Mouse (Mus musculus): Measurements from ENCODE around the gene S100a5. TPM values are rescaled to one million over a fixed set of nuclear protein-coding genes. Genes with fewer than 3 reads are reported as not detected.

The S100a5 gene
- polyA plus RNA-seq, 1 experiment from 2014 or later, result not detected

DNA sequence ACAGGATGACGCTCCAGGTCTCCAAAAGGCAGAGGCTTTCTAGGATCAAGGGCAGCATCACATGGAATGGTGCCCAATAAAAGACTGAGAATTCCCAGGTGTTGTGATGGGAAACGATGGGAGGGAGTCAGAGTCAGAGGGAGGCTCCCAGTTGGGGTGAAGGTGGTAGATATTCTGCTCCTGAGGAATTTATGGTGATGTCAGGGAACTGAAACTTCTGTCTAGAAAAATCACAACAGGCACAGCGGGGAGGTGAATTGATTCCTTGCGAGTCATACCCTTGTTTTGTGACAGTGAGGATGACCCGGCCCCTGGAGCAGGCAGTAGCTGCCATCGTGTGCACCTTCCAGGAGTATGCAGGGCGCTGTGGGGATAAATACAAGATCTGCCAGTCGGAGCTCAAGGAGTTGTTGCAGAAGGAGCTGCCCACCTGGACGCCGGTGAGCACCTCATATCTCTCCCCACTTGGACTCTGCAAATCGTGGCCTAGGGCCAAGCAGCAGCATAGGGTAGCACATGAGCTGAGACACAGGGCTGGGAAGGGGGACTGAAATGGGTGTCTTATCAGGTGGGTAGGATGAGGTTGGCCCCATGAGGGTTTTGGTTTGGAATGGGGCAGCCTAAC is 6.7 kb upstream of the S100a5 start, which contains the start of gene Gm42674:
Gene Gm42674, plus strand, starts transcription at position 419 of the 625 bp plus-strand sequence.
- no peaks in the 10 kb centered on the region for H3K27me3 ChIP-seq (replicated peaks)
- H3K4me2 ChIP-seq (replicated peaks), result no peak within 1 kb of the TSS
- H3K4me1 ChIP-seq, result 0 out of 2 replicates have a peak, but pooled peaks cover 7% of the 10 kb centered on the region
- no peak within 1 kb of the TSS for H3K9ac ChIP-seq
- WGBS, result 85% methylated on average over 11 of the region's 11 CpGs
- no peak for ATAC-seq (ENCODE audit: low FRiP score, low read depth)
- no peaks in the 10 kb centered on the region for H3K9me3 ChIP-seq
- H3K4me3 ChIP-seq, result no peak within 1 kb of the TSS
- H3K27ac ChIP-seq, result no peak within 1 kb of the TSS
- H3K36me3 ChIP-seq, result no peaks in the 10 kb centered on the region

DNA sequence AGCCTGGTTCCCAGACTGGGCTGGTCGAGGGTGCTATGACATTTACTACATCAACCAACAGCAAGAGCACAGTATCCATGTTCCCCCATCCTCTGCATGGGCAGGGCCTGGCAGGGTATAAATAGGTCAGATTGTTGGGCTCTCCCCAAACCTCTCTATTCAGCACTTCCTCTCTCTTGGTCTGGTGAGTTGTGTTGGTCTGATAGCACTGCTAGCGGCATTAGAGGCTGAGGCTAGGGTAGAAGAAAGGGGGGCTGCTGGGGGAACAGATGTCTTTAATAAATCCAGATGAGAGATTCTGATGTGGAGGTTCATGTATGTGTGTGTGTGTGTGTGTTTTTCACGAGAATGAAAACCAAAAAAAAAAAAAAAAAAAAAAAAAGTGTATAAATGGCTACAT is 4.7 kb upstream of the S100a5 start, which contains the start of gene S100a4:
Gene S100a4, plus strand, starts transcription at position 149 of the 400 bp plus-strand sequence.
- Histone ChIP-seq H3K9ac (no peak within 1 kb of the TSS), H3K9me3 (no peaks in the 10 kb centered on the region), H3K4me3 (no peak within 1 kb of the TSS), H3K36me3 (no peaks in the 10 kb centered on the region), H3K4me2 (replicated peaks) (no peak within 1 kb of the TSS), H3K4me1 (0 out of 2 replicates have a peak, but pooled peaks cover 7% of the 10 kb centered on the region), H3K27ac (no peak within 1 kb of the TSS), H3K27me3 (replicated peaks) (no peaks in the 10 kb centered on the region)
- ATAC-seq (ENCODE audit: low FRiP score, low read depth), result no peak
- 68% methylated on average over 3 of the region's 3 CpGs for WGBS

DNA sequence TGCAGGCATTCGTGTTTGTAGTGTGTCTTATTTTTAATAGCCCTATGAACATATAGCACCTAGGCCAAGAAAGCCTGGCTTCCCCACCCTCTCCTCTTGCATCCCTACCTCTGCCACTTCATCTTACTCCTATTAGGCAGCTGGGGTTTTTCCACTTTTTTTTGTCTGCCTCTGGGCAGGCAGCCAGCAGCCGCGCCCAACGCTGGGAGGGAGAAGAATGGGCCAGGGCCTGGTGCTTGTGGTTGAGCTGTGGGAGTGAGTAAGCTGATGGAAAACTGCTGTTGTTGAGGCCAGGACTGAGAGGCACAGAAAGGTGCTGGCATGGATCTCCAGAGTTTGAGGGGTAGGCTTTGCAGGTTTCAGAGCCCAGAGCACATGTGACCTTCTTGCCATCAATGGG is 3.9 kb upstream of the S100a5 start:
- Histone ChIP-seq H3K4me1 (0 out of 2 replicates have a peak, but pooled peaks cover 7% of the 10 kb centered on the region), H3K4me3 (no peak overlapping the region), H3K9me3 (no peaks in the 10 kb centered on the region), H3K36me3 (no peaks in the 10 kb centered on the region), H3K27ac (no peak overlapping the region), H3K27me3 (replicated peaks) (no peaks in the 10 kb centered on the region), H3K4me2 (replicated peaks) (no peak overlapping the region), H3K9ac (no peak overlapping the region)
- WGBS, result 79% methylated on average over 4 of the region's 4 CpGs
- ATAC-seq (ENCODE audit: low FRiP score, low read depth), result no peak

DNA sequence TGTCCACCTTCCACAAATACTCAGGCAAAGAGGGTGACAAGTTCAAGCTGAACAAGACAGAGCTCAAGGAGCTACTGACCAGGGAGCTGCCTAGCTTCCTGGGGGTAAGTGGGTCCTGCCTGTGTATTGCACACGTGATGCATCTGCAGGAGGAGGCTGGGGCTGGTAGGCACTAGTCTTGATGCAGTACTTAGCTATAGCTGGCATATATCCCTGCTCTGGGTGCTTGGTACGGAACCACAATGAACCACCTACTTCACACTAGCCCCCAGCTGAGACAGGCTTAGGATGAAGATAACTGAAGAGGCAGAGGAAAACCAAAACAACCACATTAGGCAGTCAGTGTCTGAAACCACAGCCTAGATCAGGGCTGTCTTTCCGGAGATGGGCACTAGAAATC is 3.3 kb upstream of the S100a5 start:
- H3K36me3 ChIP-seq, result no peaks in the 10 kb centered on the region
- H3K4me2 ChIP-seq (replicated peaks), result no peak overlapping the region
- no peaks in the 10 kb centered on the region for H3K9me3 ChIP-seq
- 0 out of 2 replicates have a peak, but pooled peaks cover 7% of the 10 kb centered on the region for H3K4me1 ChIP-seq
- H3K27me3 ChIP-seq (replicated peaks), result no peaks in the 10 kb centered on the region
- 83% methylated on average over 3 of the region's 3 CpGs for WGBS
- no peak overlapping the region for H3K27ac ChIP-seq
- H3K9ac ChIP-seq, result no peak overlapping the region
- ATAC-seq (ENCODE audit: low FRiP score, low read depth), result no peak
- H3K4me3 ChIP-seq, result no peak overlapping the region

DNA sequence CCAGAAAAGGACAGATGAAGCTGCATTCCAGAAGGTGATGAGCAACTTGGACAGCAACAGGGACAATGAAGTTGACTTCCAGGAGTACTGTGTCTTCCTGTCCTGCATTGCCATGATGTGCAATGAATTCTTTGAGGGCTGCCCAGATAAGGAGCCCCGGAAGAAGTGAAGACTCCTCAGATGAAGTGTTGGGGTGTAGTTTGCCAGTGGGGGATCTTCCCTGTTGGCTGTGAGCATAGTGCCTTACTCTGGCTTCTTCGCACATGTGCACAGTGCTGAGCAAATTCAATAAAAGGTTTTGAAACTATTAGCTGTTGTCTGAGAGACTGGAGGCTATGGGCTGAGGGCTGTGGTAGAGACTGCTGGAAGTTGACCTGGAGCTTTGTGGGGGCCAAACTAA is 2.6 kb upstream of the S100a5 start:
- Histone ChIP-seq H3K27me3 (replicated peaks) (no peaks in the 10 kb centered on the region), H3K4me3 (no peak overlapping the region), H3K9me3 (no peaks in the 10 kb centered on the region), H3K4me2 (replicated peaks) (no peak overlapping the region), H3K36me3 (no peaks in the 10 kb centered on the region), H3K27ac (no peak overlapping the region), H3K4me1 (0 out of 2 replicates have a peak, but pooled peaks cover 7% of the 10 kb centered on the region), H3K9ac (no peak overlapping the region)
- WGBS, result 89% methylated on average over 2 of the region's 2 CpGs
- ATAC-seq (ENCODE audit: low FRiP score, low read depth), result no peak

DNA sequence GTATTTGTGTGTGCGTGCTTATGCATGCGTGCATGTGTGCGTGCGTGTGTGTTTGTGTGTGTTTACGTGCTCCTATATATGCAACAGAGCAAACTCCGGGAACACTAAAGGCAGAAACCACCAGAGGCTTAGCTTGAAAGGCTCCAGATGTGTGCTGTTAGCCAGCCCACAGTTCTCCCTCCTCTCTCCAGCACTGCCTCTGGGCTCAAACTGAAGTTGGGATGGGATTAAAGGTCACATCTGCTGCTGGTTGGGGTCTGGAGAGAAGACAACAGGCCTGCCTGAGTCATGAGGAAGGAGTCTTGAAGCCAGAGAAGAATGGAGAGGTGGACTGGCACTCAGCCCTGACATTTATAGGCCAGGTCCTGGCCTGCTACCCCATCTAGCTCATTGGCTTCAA is 2.1 kb upstream of the S100a5 start:
- no peaks in the 10 kb centered on the region for H3K36me3 ChIP-seq
- H3K9me3 ChIP-seq, result no peaks in the 10 kb centered on the region
- no peak overlapping the region for H3K9ac ChIP-seq
- H3K4me2 ChIP-seq (replicated peaks), result no peak overlapping the region
- 0 out of 2 replicates have a peak, but pooled peaks cover 7% of the 10 kb centered on the region for H3K4me1 ChIP-seq
- no peaks in the 10 kb centered on the region for H3K27me3 ChIP-seq (replicated peaks)
- ATAC-seq (ENCODE audit: low FRiP score, low read depth), result no peak
- no peak overlapping the region for H3K27ac ChIP-seq
- no peak overlapping the region for H3K4me3 ChIP-seq
- WGBS, result 89% methylated on average over 6 of the region's 6 CpGs

DNA sequence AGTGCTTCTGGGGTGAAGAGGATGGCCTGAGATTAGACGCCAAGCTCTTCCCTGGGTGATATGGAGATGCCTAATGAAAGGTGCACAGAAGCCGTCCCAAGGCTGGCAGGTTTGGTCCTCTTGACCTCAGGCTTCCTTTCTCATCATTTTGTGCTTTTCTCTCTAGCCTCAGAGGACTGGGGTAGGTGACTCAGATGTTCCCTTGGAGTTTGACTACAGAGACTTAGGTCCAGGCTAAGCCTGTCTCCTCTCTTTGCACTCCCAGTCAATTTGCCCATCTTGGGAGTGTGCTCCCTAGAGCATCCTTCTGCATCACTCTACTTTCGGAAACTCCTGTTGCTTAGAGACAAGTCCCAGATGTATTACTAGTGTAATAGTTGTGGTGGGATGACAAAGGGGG is 962 bp upstream of the S100a5 start:
- Histone ChIP-seq H3K27me3 (replicated peaks) (no peaks in the 10 kb centered on the region), H3K4me3 (no peak overlapping the region), H3K36me3 (no peaks in the 10 kb centered on the region), H3K4me1 (0 out of 2 replicates have a peak, but pooled peaks cover 7% of the 10 kb centered on the region), H3K27ac (no peak overlapping the region), H3K9me3 (no peaks in the 10 kb centered on the region), H3K9ac (no peak overlapping the region), H3K4me2 (replicated peaks) (no peak overlapping the region)
- no peak for ATAC-seq (ENCODE audit: low FRiP score, low read depth)
- WGBS, result 86% methylated on average over 3 of the region's 3 CpGs

DNA sequence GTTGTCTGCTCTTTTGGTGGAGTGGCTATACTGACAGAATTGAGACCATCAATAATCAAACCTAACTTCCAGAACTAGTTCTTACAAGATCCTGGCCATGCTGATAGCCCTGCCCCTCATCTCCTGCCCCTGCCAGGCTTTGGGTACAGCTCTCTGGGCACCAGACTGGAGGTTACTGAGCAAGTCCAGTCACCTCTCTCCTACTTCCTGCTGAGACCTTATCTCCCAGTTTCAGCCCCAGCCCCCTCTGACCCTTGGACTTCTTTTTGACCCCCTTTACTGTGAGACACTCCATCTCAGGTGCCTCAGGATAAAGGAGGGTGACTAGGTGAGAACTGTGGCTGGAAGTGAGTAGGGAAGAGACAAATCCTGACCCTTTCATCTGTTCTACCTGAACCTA is 779 bp downstream of the S100a5 start:
- no peak for ATAC-seq (ENCODE audit: low FRiP score, low read depth)
- H3K9me3 ChIP-seq, result no peaks in the 10 kb centered on the region
- no peaks in the 10 kb centered on the region for H3K36me3 ChIP-seq
- no peak overlapping the region for H3K27ac ChIP-seq
- H3K4me2 ChIP-seq (replicated peaks), result no peak overlapping the region
- H3K9ac ChIP-seq, result no peak overlapping the region
- H3K4me1 ChIP-seq, result 0 out of 2 replicates have a peak, but pooled peaks cover 15% of the 10 kb centered on the region
- no peak overlapping the region for H3K4me3 ChIP-seq
- H3K27me3 ChIP-seq (replicated peaks), result peaks cover 8% of the 10 kb centered on the region; the same call in 1 of the 2 replicates

DNA sequence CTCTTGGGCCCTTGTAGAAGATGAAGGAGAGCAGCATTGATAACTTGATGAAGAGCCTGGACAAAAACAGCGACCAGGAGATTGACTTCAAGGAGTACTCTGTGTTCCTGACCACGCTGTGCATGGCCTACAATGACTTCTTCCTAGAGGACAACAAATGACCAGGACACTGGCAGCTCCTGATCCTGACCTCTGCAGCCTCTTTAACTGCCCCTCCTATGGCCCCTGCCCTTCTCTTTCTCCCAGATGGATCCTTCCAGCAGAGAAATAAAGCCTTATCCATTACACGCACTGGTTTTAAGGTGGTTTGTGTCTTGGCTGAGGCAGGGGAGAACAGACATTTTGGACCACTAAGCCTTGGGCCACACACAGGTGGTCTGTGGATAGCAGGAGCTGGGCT is 3.2 kb downstream of the S100a5 start:
- H3K27ac ChIP-seq, result no peak overlapping the region
- H3K9ac ChIP-seq, result no peak overlapping the region
- no peaks in the 10 kb centered on the region for H3K36me3 ChIP-seq
- 0 out of 2 replicates have a peak, but pooled peaks cover 9% of the 10 kb centered on the region for H3K4me1 ChIP-seq
- no peak overlapping the region for H3K4me2 ChIP-seq (replicated peaks)
- no peak for ATAC-seq (ENCODE audit: low FRiP score, low read depth)
- H3K27me3 ChIP-seq (replicated peaks), result peaks cover 8% of the 10 kb centered on the region; the same call in 1 of the 2 replicates
- no peak overlapping the region for H3K4me3 ChIP-seq
- no peaks in the 10 kb centered on the region for H3K9me3 ChIP-seq
- 86% methylated on average over 3 of the region's 3 CpGs for WGBS

DNA sequence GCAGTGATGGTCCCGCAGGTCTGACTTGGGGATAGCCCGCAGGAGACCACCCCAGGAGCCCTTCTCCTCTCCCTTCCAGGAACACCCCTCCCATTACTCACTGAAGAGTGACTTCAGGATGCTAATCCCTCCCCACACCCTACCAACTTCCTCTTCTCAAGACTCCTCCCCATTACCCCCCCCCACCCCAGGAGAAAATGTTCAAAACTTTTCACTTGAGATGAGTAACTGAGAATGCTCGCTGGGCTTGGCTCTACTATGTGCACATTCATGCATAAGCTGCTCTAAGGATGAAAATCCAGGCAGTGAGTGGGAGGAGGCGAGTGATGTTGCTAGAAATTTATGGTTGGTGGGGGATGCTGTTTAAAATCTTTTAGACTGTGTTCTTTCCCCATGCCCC is 3.7 kb downstream of the S100a5 start:
- H3K4me3 ChIP-seq, result no peak overlapping the region
- no peaks in the 10 kb centered on the region for H3K9me3 ChIP-seq
- H3K36me3 ChIP-seq, result no peaks in the 10 kb centered on the region
- ATAC-seq (ENCODE audit: low FRiP score, low read depth), result no peak
- H3K9ac ChIP-seq, result no peak overlapping the region
- H3K4me1 ChIP-seq, result 0 out of 2 replicates have a peak, but pooled peaks cover 9% of the 10 kb centered on the region
- no peak overlapping the region for H3K27ac ChIP-seq
- peaks cover 8% of the 10 kb centered on the region; the same call in 1 of the 2 replicates for H3K27me3 ChIP-seq (replicated peaks)
- WGBS, result 64% methylated on average over 4 of the region's 4 CpGs
- no peak overlapping the region for H3K4me2 ChIP-seq (replicated peaks)

DNA sequence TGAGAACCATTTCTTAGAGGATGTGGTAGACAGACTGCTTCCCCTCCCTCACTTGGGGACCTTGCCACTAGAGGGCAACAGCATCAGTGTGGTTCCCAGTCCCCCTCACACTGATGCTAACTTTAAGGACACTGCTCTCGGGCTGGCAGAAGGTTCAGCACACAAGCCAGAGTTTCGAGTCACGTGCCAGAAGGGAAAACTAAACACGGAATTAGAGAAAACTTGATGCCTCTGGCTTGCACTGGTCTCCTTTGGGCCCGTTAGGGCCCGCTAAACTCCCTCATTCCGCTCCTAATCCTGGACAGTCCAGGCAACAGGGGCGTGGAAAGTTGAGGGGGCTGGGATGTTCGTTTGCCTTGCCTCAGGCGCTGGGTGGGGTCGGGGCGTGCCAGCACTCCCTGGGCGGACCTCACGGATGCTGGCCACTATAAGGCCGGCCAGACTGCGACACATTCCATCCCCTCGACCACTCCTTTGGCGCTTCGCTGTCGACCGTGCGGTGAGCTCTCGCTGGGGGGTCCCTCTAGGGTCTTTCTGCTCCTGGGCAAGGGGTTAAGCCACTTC is 4.5 kb downstream of the S100a5 start, which contains the start of gene S100a6:
Gene S100a6, plus strand, starts transcription at position 155 of the 564 bp plus-strand sequence.
- 0 out of 2 replicates have a peak, but pooled peaks cover 9% of the 10 kb centered on the region for H3K4me1 ChIP-seq
- peak within 1 kb of the TSS; percentile 73 for H3K4me2 ChIP-seq (replicated peaks)
- peak; percentile 72 for ATAC-seq (ENCODE audit: low FRiP score, low read depth)
- H3K27me3 ChIP-seq (replicated peaks), result peaks cover 8% of the 10 kb centered on the region; the same call in 1 of the 2 replicates
- H3K27ac ChIP-seq, result no peak within 1 kb of the TSS
- H3K36me3 ChIP-seq, result no peaks in the 10 kb centered on the region
- 1% methylated on average over 23 of the region's 23 CpGs for WGBS
- peak within 1 kb of the TSS; percentile 31 for H3K4me3 ChIP-seq
- no peaks in the 10 kb centered on the region for H3K9me3 ChIP-seq
- peak within 1 kb of the TSS; percentile 45; the same call in 1 of the 2 replicates for H3K9ac ChIP-seq

DNA sequence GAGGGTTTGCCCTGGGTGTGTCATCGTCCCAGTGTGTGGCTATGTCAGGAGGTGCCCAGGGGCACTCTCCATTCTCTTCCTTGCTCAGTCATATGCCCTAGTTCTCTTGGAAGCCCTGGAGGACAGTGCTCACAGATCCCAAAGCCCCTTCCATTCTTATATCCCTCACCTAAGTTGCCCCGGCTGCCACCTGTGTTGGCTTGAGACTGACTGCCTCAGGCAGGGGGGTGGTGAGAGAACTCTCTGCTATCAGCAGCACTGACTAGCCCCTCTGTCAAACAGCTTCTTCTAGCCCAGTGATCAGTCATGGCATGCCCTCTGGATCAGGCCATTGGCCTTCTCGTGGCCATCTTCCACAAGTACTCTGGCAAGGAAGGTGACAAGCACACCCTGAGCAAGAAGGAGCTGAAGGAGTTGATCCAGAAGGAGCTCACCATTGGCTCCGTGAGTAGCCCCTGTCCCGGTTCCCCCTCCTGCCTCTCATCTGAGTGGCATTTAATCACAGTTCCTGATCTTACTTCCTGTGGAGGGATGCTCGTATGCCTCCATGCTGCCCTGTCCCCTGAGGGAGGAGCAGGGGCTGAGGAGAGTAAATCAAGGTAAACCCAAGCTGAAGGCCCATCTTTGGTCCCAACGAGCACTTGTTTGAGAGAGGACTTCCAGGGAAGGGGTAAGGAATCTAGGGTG is 5.3 kb downstream of the S100a5 start:
- H3K4me2 ChIP-seq (replicated peaks), result peak overlapping the region; percentile 73
- 68% methylated on average over 7 of the region's 7 CpGs for WGBS
- 0 out of 2 replicates have a peak, but pooled peaks cover 9% of the 10 kb centered on the region for H3K4me1 ChIP-seq
- H3K4me3 ChIP-seq, result no peak overlapping the region
- no peak overlapping the region for H3K27ac ChIP-seq
- peaks cover 8% of the 10 kb centered on the region; the same call in 1 of the 2 replicates for H3K27me3 ChIP-seq (replicated peaks)
- H3K9ac ChIP-seq, result 0 out of 2 replicates have a peak overlapping the region, but pooled peaks have one; percentile 45
- no peaks in the 10 kb centered on the region for H3K36me3 ChIP-seq
- ATAC-seq (ENCODE audit: low FRiP score, low read depth), result peak; percentile 9; the same call in 1 of the 2 replicates
- H3K9me3 ChIP-seq, result no peaks in the 10 kb centered on the region
